Mouse (Mus musculus): Measurements from ENCODE around the gene Dync1i1. TPM values are rescaled to one million over a fixed set of nuclear protein-coding genes. Genes with fewer than 3 reads are reported as not detected.
A peak's percentile ranks its signal among the peaks of the same experiment; 100 is the strongest.
"Not testable (repeated sequence)": the region's sequence is repeated elsewhere in the genome, so short reads cannot be mapped to it uniquely, and the experiment has no call there.

Dync1i1 gene
- polyA plus RNA-seq (2012; rRNA removed) (0.04 TPM in 1 of 2 replicates, not detected in the other), polyA plus RNA-seq (2014; fragmentation: Nextera tagmentation; extraction: Ambion mirVana) (not detected in 2 replicates)

DNA sequence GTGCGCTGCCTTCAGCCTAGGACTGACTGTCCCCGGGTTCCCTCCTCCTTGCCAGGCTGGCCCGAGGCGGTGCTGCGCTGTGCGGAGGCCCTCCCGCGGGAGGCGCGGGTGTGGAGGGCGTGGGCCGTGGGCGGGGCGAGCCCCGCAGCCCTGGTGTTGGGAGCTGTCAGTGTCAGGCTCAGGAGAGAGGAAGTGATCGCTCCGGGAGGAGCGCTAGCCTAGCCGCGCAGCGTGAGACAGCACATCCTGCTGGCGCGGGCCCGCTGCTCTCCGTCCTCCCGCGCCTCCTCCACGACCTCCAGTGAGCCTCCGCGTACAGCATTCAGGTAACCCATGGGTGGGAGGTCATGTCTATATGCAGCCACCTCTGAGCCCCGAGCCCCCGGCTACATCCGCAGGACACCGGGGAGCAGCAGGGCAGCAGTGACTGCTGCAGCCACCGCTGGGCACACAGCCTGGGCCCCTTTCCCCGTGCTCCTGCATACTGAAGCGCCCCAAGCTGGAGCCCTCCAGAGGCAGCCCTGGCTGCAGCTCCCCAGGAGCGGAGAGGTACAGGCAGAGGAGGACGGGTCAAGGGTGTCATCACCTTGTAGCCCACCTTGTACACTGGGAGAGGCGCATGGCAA lies at the start of gene Dync1i1:
Gene Dync1i1, plus strand, starts transcription at position 29 of the 626 bp plus-strand sequence.
- H3K9me3 ChIP-seq (ENCODE audit: control insufficient read depth, low read length): no peaks in the 10 kb centered on the region
- H3K4me1 ChIP-seq (replicated peaks; ENCODE audit: control insufficient read depth in 2 of 2, insufficient read depth in 2 of 2, low read length in 1 of 2): no peaks in the 10 kb centered on the region
- DNase-seq (ENCODE audit: low read depth in 3 of 3, low spot score in 3 of 3) (peak in 1 of 3 experiments; percentile 0), ATAC-seq (ENCODE audit: insufficient read depth) (no peak)
- H3K4me3 ChIP-seq (ENCODE audit: insufficient read depth in 1 of 2, low read depth in 2 of 2, low read length in 2 of 2): no peak within 1 kb of the TSS
- H3K4me2 ChIP-seq (ENCODE audit: low read depth): peak within 1 kb of the TSS; percentile 36
- no peaks in the 10 kb centered on the region for H3K36me3 ChIP-seq (replicated peaks; ENCODE audit: control insufficient read depth, insufficient read depth, low read depth)
- 2% methylated on average over 40 of the region's 40 CpGs for WGBS (ENCODE audit: insufficient replicate concordance)
- H3K27ac ChIP-seq: no peak within 1 kb of the TSS
- no peak within 1 kb of the TSS for H3K9ac ChIP-seq (replicated peaks)
- peaks cover 8% of the 10 kb centered on the region for H3K27me3 ChIP-seq (ENCODE audit: control insufficient read depth, insufficient read depth, low read length)
- no peak for TF ChIP-seq EP300 (IDR thresholded peaks at IDR 0.05; ENCODE audit: low read depth)
- TF ChIP-seq CTCF (IDR thresholded peaks at IDR 0.05; ENCODE audit: low read depth): no peak

DNA sequence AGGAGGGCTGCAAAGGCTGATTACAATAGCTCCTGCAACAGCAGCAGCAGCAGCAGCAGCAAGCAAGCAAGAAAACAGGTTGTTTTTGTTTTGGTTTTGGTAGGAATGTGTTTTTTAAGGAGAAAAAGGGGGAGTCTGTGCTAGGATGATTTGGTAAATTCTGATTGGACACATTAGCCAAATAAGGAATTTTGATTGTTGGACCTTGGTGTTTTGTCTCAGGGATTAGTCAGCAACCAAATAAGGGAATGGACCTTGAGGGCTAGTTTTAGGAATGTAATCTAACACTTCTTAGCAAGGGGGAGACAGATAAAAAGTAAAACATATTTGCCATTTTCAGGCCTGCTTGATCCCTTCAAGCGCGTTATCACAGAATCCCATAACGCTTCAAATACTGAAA lies 45.7 kb upstream of the Dync1i1 start:
- H3K4me3 ChIP-seq (ENCODE audit: insufficient read depth in 1 of 2, low read depth in 2 of 2, low read length in 2 of 2): no peak overlapping the region
- H3K9me3 ChIP-seq (ENCODE audit: control insufficient read depth, low read length): no peaks in the 10 kb centered on the region
- H3K4me2 ChIP-seq (ENCODE audit: low read depth): no peak overlapping the region
- H3K27ac ChIP-seq: no peak overlapping the region
- H3K27me3 ChIP-seq (ENCODE audit: control insufficient read depth, insufficient read depth, low read length): no peaks in the 10 kb centered on the region
- 83% methylated on average over 3 of the region's 3 CpGs for WGBS (ENCODE audit: insufficient replicate concordance)
- TF ChIP-seq CTCF (IDR thresholded peaks at IDR 0.05; ENCODE audit: low read depth) (no peak), EP300 (IDR thresholded peaks at IDR 0.05; ENCODE audit: low read depth) (no peak)
- H3K4me1 ChIP-seq (replicated peaks; ENCODE audit: control insufficient read depth in 2 of 2, insufficient read depth in 2 of 2, low read length in 1 of 2): no peaks in the 10 kb centered on the region
- H3K9ac ChIP-seq (replicated peaks): no peak overlapping the region
- DNase-seq (ENCODE audit: low read depth in 3 of 3, low spot score in 3 of 3) (no peak), ATAC-seq (ENCODE audit: insufficient read depth) (no peak)
- H3K36me3 ChIP-seq (replicated peaks; ENCODE audit: control insufficient read depth, insufficient read depth, low read depth): no peaks in the 10 kb centered on the region

- 48% methylated on average over 2 of the region's 2 CpGs for WGBS (ENCODE audit: insufficient replicate concordance)
- Histone ChIP-seq H3K27me3 (ENCODE audit: control insufficient read depth, insufficient read depth, low read length) (no peaks in the 10 kb centered on the region), H3K27ac (no peak overlapping the region), H3K9ac (replicated peaks) (no peak overlapping the region), H3K9me3 (ENCODE audit: control insufficient read depth, low read length) (no peaks in the 10 kb centered on the region), H3K36me3 (replicated peaks; ENCODE audit: control insufficient read depth, insufficient read depth, low read depth) (no peaks in the 10 kb centered on the region), H3K4me3 (ENCODE audit: insufficient read depth in 1 of 2, low read depth in 2 of 2, low read length in 2 of 2) (no peak overlapping the region), H3K4me1 (replicated peaks; ENCODE audit: control insufficient read depth in 2 of 2, insufficient read depth in 2 of 2, low read length in 1 of 2) (no peaks in the 10 kb centered on the region), H3K4me2 (ENCODE audit: low read depth) (no peak overlapping the region)
- DNase-seq (ENCODE audit: low read depth in 3 of 3, low spot score in 3 of 3) (no peak), ATAC-seq (ENCODE audit: insufficient read depth) (no peak)
- TF ChIP-seq EP300 (IDR thresholded peaks at IDR 0.05; ENCODE audit: low read depth) (no peak), CTCF (IDR thresholded peaks at IDR 0.05; ENCODE audit: low read depth) (no peak)
Observed at GRCm38 (mm10) chr6:5701826-5702225, 23.6 kb upstream of the Dync1i1 start.

GRCm38 (mm10) chr6:5707894-5708293 lies 17.5 kb upstream of the Dync1i1 start:
- not testable (repeated sequence) for H3K4me3 ChIP-seq (ENCODE audit: insufficient read depth in 1 of 2, low read depth in 2 of 2, low read length in 2 of 2); H3K4me1 ChIP-seq (replicated peaks; ENCODE audit: control insufficient read depth in 2 of 2, insufficient read depth in 2 of 2, low read length in 1 of 2); H3K27ac ChIP-seq; DNase-seq (ENCODE audit: low read depth in 3 of 3, low spot score in 3 of 3); H3K36me3 ChIP-seq (replicated peaks; ENCODE audit: control insufficient read depth, insufficient read depth, low read depth); H3K9me3 ChIP-seq (ENCODE audit: control insufficient read depth, low read length); H3K27me3 ChIP-seq (ENCODE audit: control insufficient read depth, insufficient read depth, low read length); ATAC-seq (ENCODE audit: insufficient read depth); H3K4me2 ChIP-seq (ENCODE audit: low read depth); H3K9ac ChIP-seq (replicated peaks)
- WGBS (ENCODE audit: insufficient replicate concordance): 50% methylated on average over 3 of the region's 3 CpGs

GRCm38 (mm10) chr6:5710063-5710605 lies 15.3 kb upstream of the Dync1i1 start:
- Histone ChIP-seq H3K9me3 (ENCODE audit: control insufficient read depth, low read length) (no peaks in the 10 kb centered on the region), H3K4me1 (replicated peaks; ENCODE audit: control insufficient read depth in 2 of 2, insufficient read depth in 2 of 2, low read length in 1 of 2) (no peaks in the 10 kb centered on the region), H3K36me3 (replicated peaks; ENCODE audit: control insufficient read depth, insufficient read depth, low read depth) (no peaks in the 10 kb centered on the region), H3K9ac (replicated peaks) (no peak overlapping the region), H3K4me2 (ENCODE audit: low read depth) (no peak overlapping the region), H3K27me3 (ENCODE audit: control insufficient read depth, insufficient read depth, low read length) (no peaks in the 10 kb centered on the region), H3K4me3 (ENCODE audit: insufficient read depth in 1 of 2, low read depth in 2 of 2, low read length in 2 of 2) (no peak overlapping the region), H3K27ac (no peak overlapping the region)
- DNase-seq (ENCODE audit: low read depth in 3 of 3, low spot score in 3 of 3) (no peak), ATAC-seq (ENCODE audit: insufficient read depth) (no peak)
- 32% methylated on average over 3 of the region's 3 CpGs for WGBS (ENCODE audit: insufficient replicate concordance)
- TF ChIP-seq EP300 (IDR thresholded peaks at IDR 0.05; ENCODE audit: low read depth): no peak
- TF ChIP-seq CTCF (IDR thresholded peaks at IDR 0.05; ENCODE audit: low read depth): no peak
